Mouse (Mus musculus) heart, postnatal 0 days (tissue): Measurements from ENCODE around the gene Kcnk15. TPM values are rescaled to one million over a fixed set of nuclear protein-coding genes. Genes with fewer than 3 reads are reported as not detected.

Source experiments
- ATAC-seq: fragments of 200-750 bp; cut with Nextera tagmentation; 2 replicates; pipeline ENCODE4 v1.8.0; 2017; ENCODE audit warnings: low read depth, moderate number of reproducible peaks, moderate library complexity; ENCODE audit not compliant: insufficient read depth
- DNase-seq: peaks from one replicate; pipeline ENCODE4 v3.0.0-alpha.2; 2016; ENCODE audit warnings: low spot score
- H3K27ac ChIP-seq: fragments of 300-500 bp; sonication (generic); 2 replicates; pipeline ENCODE4 v1.5.1; 2014; ENCODE audit warnings: low read depth, mild to moderate bottlenecking
- H3K27me3 ChIP-seq: fragments of 300-500 bp; sonication (generic); 2 replicates; pipeline ENCODE4 v1.6.1; 2014; ENCODE audit warnings: low read length, mixed read lengths; ENCODE audit not compliant: control insufficient read depth, insufficient read depth
- H3K36me3 ChIP-seq: fragments of 300-500 bp; sonication (generic); replicated peaks from 2 replicates; pipeline ENCODE4 v1.6.1; 2014; ENCODE audit warnings: low read length, mixed read lengths; ENCODE audit not compliant: control insufficient read depth, insufficient read depth
- H3K4me1 ChIP-seq: fragments of 300-500 bp; sonication (generic); 2 replicates; pipeline ENCODE4 v1.6.1; 2014; ENCODE audit warnings: antibody characterized with exemption; ENCODE audit not compliant: control insufficient read depth, insufficient read depth
- H3K4me2 ChIP-seq: fragments of 300-500 bp; sonication (generic); 2 replicates; pipeline ENCODE4 v1.6.1; 2014; ENCODE audit warnings: low read depth, mild to moderate bottlenecking, low read length, moderate library complexity
- H3K4me3 ChIP-seq: fragments of 300-500 bp; sonication (generic); 2 replicates; pipeline ENCODE4 v1.5.1; 2014; ENCODE audit warnings: low read depth, low read length
- H3K9ac ChIP-seq: fragments of 300-500 bp; sonication (generic); replicated peaks from 2 replicates; pipeline ENCODE4 v1.6.1; 2014; ENCODE audit warnings: low read depth, low read length, mixed read lengths
- H3K9me3 ChIP-seq: fragments of 300-500 bp; sonication (generic); replicated peaks from 2 replicates; pipeline ENCODE4 v1.6.1; 2016; ENCODE audit warnings: low read length; ENCODE audit not compliant: control insufficient read depth
- CTCF ChIP-seq: IDR thresholded peaks from 2 replicates; pipeline ENCODE4 v1.5.1; 2016; ENCODE audit warnings: antibody characterized with exemption, control low read depth, low read depth
- EP300 ChIP-seq: IDR thresholded peaks from 2 replicates; pipeline ENCODE4 v1.6.1; 2016; ENCODE audit warnings: antibody characterized with exemption, low read depth
- WGBS: fragments of 180-500 bp; shearing (Covaris S2); extraction: QIAGEN DNeasy Blood & Tissue Kit; methylation state at CpG from one replicate; pipeline ENCODE4 v1.1.7; 2014; 5-methylcytosine and 5-hydroxymethylcytosine counted together
- polyA plus RNA-seq: library from polyadenylated mRNA; unstranded; fragments of >200 nt; fragmentation: Nextera tagmentation; extraction: Ambion mirVana; gene quantifications from 2 replicates; pipeline ENCODE4 v1.2.1, GENCODE M21; 2015
- total RNA-seq: library from RNA; depleted of rRNA; stranded (reverse); fragments of >200 nt; gene quantifications from 2 replicates; pipeline ENCODE4 v1.2.3, GENCODE M21; 2014; ENCODE audit warnings: low replicate concordance

Gene Kcnk15
- total and polyA plus RNA-seq, 2 experiments from 2014 or later = not detected

- Histone ChIP-seq H3K4me2 (no peak overlapping the region), H3K27me3 (peaks cover 8% of the 10 kb centered on the region; the same call in 1 of the 2 replicates), H3K9me3 (no peaks in the 10 kb centered on the region), H3K4me1 (no peaks in the 10 kb centered on the region), H3K36me3 (no peaks in the 10 kb centered on the region), H3K4me3 (no peak overlapping the region), H3K27ac (no peak overlapping the region), H3K9ac (no peak overlapping the region)
- 82% methylated on average over 9 of the region's 9 CpGs for WGBS
- DNase-seq (no peak), ATAC-seq (no peak)
- TF ChIP-seq CTCF (no peak), EP300 (no peak)
Measured at GRCm38 (mm10) chr2:163814739-163815465, 38.5 kb upstream of the Kcnk15 start.

- H3K4me2 ChIP-seq = no peak within 1 kb of the TSS
- H3K27me3 ChIP-seq = peaks cover 38% of the 10 kb centered on the region
- no peaks in the 10 kb centered on the region for H3K4me1 ChIP-seq
- H3K4me3 ChIP-seq = no peak within 1 kb of the TSS
- DNase-seq (peak; percentile 55), ATAC-seq (peak; percentile 39; the same call in 1 of the 2 replicates)
- TF ChIP-seq EP300 (no peak), CTCF (no peak)
- no peak within 1 kb of the TSS for H3K27ac ChIP-seq
- H3K9me3 ChIP-seq = no peaks in the 10 kb centered on the region
- no peak within 1 kb of the TSS for H3K9ac ChIP-seq
- no peaks in the 10 kb centered on the region for H3K36me3 ChIP-seq
- whole genome bisulfite sequencing = 25% methylated on average over 4 of the region's 4 CpGs
Measured at GRCm38 (mm10) chr2:163820607-163821006, 32.8 kb upstream of the Kcnk15 start, which contains the start of gene Ccn5. Gene Ccn5, plus strand, starts transcription at chr2:163820861.

GRCm38 (mm10) chr2:163823248-163823647 is 30.2 kb upstream of the Kcnk15 start:
- ATAC-seq (no peak), DNase-seq (peak; percentile 27)
- peaks cover 51% of the 10 kb centered on the region for H3K27me3 ChIP-seq
- peak overlapping the region; percentile 24; the same call in 1 of the 2 replicates for H3K4me2 ChIP-seq
- no peaks in the 10 kb centered on the region for H3K4me1 ChIP-seq
- no peak overlapping the region for H3K4me3 ChIP-seq
- no peak overlapping the region for H3K9ac ChIP-seq
- H3K27ac ChIP-seq = no peak overlapping the region
- TF ChIP-seq EP300 = no peak
- peak; percentile 90 for TF ChIP-seq CTCF
- no peaks in the 10 kb centered on the region for H3K9me3 ChIP-seq
- no peaks in the 10 kb centered on the region for H3K36me3 ChIP-seq
- WGBS = 0% methylated on average over 4 of the region's 4 CpGs

GRCm38 (mm10) chr2:163823771-163824170 is 29.7 kb upstream of the Kcnk15 start:
- TF ChIP-seq CTCF = no peak
- TF ChIP-seq EP300 = no peak
- no peak for DNase-seq
- H3K36me3 ChIP-seq = no peaks in the 10 kb centered on the region
- no peak overlapping the region for H3K4me3 ChIP-seq
- no peak overlapping the region for H3K27ac ChIP-seq
- peaks cover 54% of the 10 kb centered on the region for H3K27me3 ChIP-seq
- H3K9me3 ChIP-seq = no peaks in the 10 kb centered on the region
- WGBS = 31% methylated on average over 11 of the region's 11 CpGs
- no peak overlapping the region for H3K9ac ChIP-seq
- no peaks in the 10 kb centered on the region for H3K4me1 ChIP-seq
- no peak for ATAC-seq
- peak overlapping the region; percentile 24; the same call in 1 of the 2 replicates for H3K4me2 ChIP-seq

DNA sequence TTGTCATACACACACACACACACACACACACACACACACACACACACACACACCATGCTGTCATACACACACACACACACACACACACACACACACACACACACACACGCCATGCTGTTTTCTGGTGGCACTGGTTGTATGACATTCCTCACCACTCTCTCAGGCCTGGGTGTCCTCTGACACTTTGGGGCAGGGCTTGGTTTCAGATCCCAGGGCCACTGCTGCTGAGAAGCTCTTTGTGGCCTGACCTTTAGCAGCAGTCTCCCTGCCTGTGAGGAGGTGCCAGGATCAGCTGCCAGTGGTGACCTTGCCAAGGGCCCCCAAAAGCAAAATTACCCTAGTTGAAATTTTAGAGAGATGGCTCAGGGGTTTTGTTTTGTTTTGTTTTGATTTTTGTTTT is 27.6 kb upstream of the Kcnk15 start:
- TF ChIP-seq EP300 (no peak), CTCF (no peak)
- Histone ChIP-seq H3K36me3 (no peaks in the 10 kb centered on the region), H3K27ac (no peak overlapping the region), H3K9ac (no peak overlapping the region), H3K4me1 (no peaks in the 10 kb centered on the region), H3K27me3 (peaks cover 60% of the 10 kb centered on the region), H3K4me2 (no peak overlapping the region), H3K4me3 (no peak overlapping the region), H3K9me3 (no peaks in the 10 kb centered on the region)
- 71% methylated on average over 1 of the region's 1 CpGs for WGBS
- ATAC-seq = no peak
- no peak for DNase-seq
